Mouse (Mus musculus): ENCODE results near the gene Gna14.

DNA sequence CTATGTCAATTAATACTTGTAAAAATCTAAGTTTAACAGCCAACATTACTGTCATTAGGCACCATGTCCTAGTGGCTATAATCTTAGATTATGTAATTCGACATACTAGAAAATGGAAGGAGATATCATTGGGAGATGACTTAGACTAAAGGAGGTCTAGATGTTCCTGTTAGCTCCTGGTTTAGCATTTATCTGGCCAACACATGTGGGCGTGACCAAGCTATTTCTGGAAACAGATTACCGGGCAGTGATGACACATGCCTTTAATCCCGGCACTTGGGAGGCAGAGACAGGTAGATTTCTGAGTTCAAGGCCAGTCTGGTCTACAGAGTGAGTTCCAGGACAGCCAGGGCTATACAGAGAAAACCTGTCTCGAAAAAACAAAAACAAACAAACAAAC, 37.1 kb downstream of the Gna14 start:
- TF ChIP-seq CTCF (IDR thresholded peaks at IDR 0.05; ENCODE audit: low read depth, low read length): no peak
- no peak for TF ChIP-seq POLR2A (IDR thresholded peaks at IDR 0.05; ENCODE audit: extremely low read depth, insufficient read depth, low read length)
